Mouse (Mus musculus) midbrain, embryonic 12.5 days (tissue): ENCODE data around the gene Usp32. TPM values are rescaled to one million over a fixed set of nuclear protein-coding genes. Genes with fewer than 3 reads are reported as not detected.

ENCODE experiments used
- ATAC-seq: fragments of 200-750 bp; cut with Nextera tagmentation; 2 replicates; pipeline ENCODE4 v1.8.0; 2017; ENCODE audit warnings: low read depth, moderate TSS enrichment, moderate library complexity; ENCODE audit not compliant: low FRiP score
- H3K27ac ChIP-seq: fragments of 300-500 bp; sonication (generic); replicated peaks from 2 replicates; pipeline ENCODE4 v1.5.1; 2016; ENCODE audit warnings: mild to moderate bottlenecking
- H3K27me3 ChIP-seq: fragments of 300-500 bp; sonication (generic); 2 replicates; pipeline ENCODE4 v1.6.1; 2016; ENCODE audit warnings: mild to moderate bottlenecking
- H3K36me3 ChIP-seq: fragments of 300-500 bp; sonication (generic); 2 replicates; pipeline ENCODE4 v1.6.1; 2016
- H3K4me1 ChIP-seq: fragments of 300-500 bp; sonication (generic); 2 replicates; pipeline ENCODE4 v1.6.1; 2016
- H3K4me2 ChIP-seq: fragments of 300-500 bp; sonication (generic); replicated peaks from 2 replicates; pipeline ENCODE4 v1.6.1; 2016; ENCODE audit warnings: mild to moderate bottlenecking, moderate library complexity
- H3K4me3 ChIP-seq: fragments of 300-500 bp; sonication (generic); 2 replicates; pipeline ENCODE4 v1.5.1; 2016; ENCODE audit warnings: mild to moderate bottlenecking
- H3K9ac ChIP-seq: fragments of 300-500 bp; sonication (generic); replicated peaks from 2 replicates; pipeline ENCODE4 v1.6.1; 2016; ENCODE audit warnings: mild to moderate bottlenecking, moderate library complexity
- H3K9me3 ChIP-seq: fragments of 300-500 bp; sonication (generic); 2 replicates; pipeline ENCODE4 v1.6.1; 2016; ENCODE audit warnings: mild to moderate bottlenecking
- WGBS: fragments of 180-500 bp; shearing (Covaris S2); methylation state at CpG from one replicate; pipeline ENCODE4 v1.1.7; 2016; 5-methylcytosine and 5-hydroxymethylcytosine counted together
- polyA plus RNA-seq: library from polyadenylated mRNA; unstranded; fragments of >200 nt; fragmentation: Nextera tagmentation; extraction: Ambion mirVana; gene quantifications from 2 replicates; pipeline ENCODE4 v1.2.1, GENCODE M21; 2016

The Usp32 gene
- polyA plus RNA-seq, 1 experiment from 2014 or later = 9.6 TPM

GRCm38 (mm10) chr11:85039256-85039655 lies 100.7 kb downstream of the Usp32 start:
- 77% methylated on average over 3 of the region's 3 CpGs for WGBS
- Histone ChIP-seq H3K27me3 (no peaks in the 10 kb centered on the region), H3K9ac (no peak overlapping the region), H3K4me1 (no peaks in the 10 kb centered on the region), H3K4me3 (no peak overlapping the region), H3K4me2 (no peak overlapping the region), H3K27ac (no peak overlapping the region), H3K9me3 (no peaks in the 10 kb centered on the region), H3K36me3 (peaks cover 22% of the 10 kb centered on the region; the same call in 1 of the 2 replicates)
- ATAC-seq = no peak

GRCm38 (mm10) chr11:85013121-85013520 lies 126.8 kb downstream of the Usp32 start:
- Histone ChIP-seq H3K36me3 (peaks cover 38% of the 10 kb centered on the region), H3K4me1 (no peaks in the 10 kb centered on the region), H3K9me3 (no peaks in the 10 kb centered on the region), H3K4me3 (no peak overlapping the region), H3K9ac (no peak overlapping the region), H3K4me2 (no peak overlapping the region), H3K27ac (no peak overlapping the region), H3K27me3 (no peaks in the 10 kb centered on the region)
- ATAC-seq = no peak

GRCm38 (mm10) chr11:85003566-85003965 lies 136.4 kb downstream of the Usp32 start:
- Histone ChIP-seq H3K27ac (no peak overlapping the region), H3K9me3 (no peaks in the 10 kb centered on the region), H3K4me2 (no peak overlapping the region), H3K4me1 (no peaks in the 10 kb centered on the region), H3K4me3 (no peak overlapping the region), H3K36me3 (peaks cover 32% of the 10 kb centered on the region), H3K27me3 (no peaks in the 10 kb centered on the region), H3K9ac (no peak overlapping the region)
- WGBS = 91% methylated on average over 3 of the region's 3 CpGs
- no peak for ATAC-seq

- no peak for ATAC-seq
- Histone ChIP-seq H3K4me2 (no peak overlapping the region), H3K27ac (no peak overlapping the region), H3K9ac (no peak overlapping the region), H3K36me3 (peaks cover 58% of the 10 kb centered on the region), H3K27me3 (no peaks in the 10 kb centered on the region), H3K4me1 (no peaks in the 10 kb centered on the region), H3K4me3 (no peak overlapping the region), H3K9me3 (no peaks in the 10 kb centered on the region)
- 93% methylated on average over 1 of the region's 1 CpGs for WGBS
Observed at GRCm38 (mm10) chr11:84995241-84995640, 144.7 kb downstream of the Usp32 start.

GRCm38 (mm10) chr11:84992996-84993395 lies 147.0 kb downstream of the Usp32 start:
- Histone ChIP-seq H3K4me1 (no peaks in the 10 kb centered on the region), H3K27ac (no peak overlapping the region), H3K36me3 (peaks cover 66% of the 10 kb centered on the region), H3K9me3 (no peaks in the 10 kb centered on the region), H3K27me3 (no peaks in the 10 kb centered on the region), H3K4me2 (no peak overlapping the region), H3K4me3 (no peak overlapping the region), H3K9ac (no peak overlapping the region)
- no peak for ATAC-seq
- 91% methylated on average over 1 of the region's 1 CpGs for WGBS

GRCm38 (mm10) chr11:84988341-84988919 lies 151.5 kb downstream of the Usp32 start:
- ATAC-seq = no peak
- 92% methylated on average over 3 of the region's 3 CpGs for WGBS
- peaks cover 58% of the 10 kb centered on the region for H3K36me3 ChIP-seq

GRCm38 (mm10) chr11:84985421-84985820 lies 154.5 kb downstream of the Usp32 start:
- no peak for ATAC-seq
- Histone ChIP-seq H3K4me3 (no peak overlapping the region), H3K4me1 (no peaks in the 10 kb centered on the region), H3K27me3 (no peaks in the 10 kb centered on the region), H3K36me3 (peaks cover 32% of the 10 kb centered on the region), H3K9ac (no peak overlapping the region), H3K27ac (no peak overlapping the region), H3K4me2 (no peak overlapping the region), H3K9me3 (no peaks in the 10 kb centered on the region)
- 91% methylated on average over 6 of the region's 6 CpGs for WGBS

More at GRCm38 (mm10) chr11:84988341-84988919, 151.5 kb downstream of the Usp32 start:
- no peaks in the 10 kb centered on the region for H3K27me3 ChIP-seq
- H3K4me3 ChIP-seq = no peak overlapping the region
- no peak overlapping the region for H3K9ac ChIP-seq
- H3K27ac ChIP-seq = no peak overlapping the region
- no peaks in the 10 kb centered on the region for H3K4me1 ChIP-seq
- no peak overlapping the region for H3K4me2 ChIP-seq
- no peaks in the 10 kb centered on the region for H3K9me3 ChIP-seq

GRCm38 (mm10) chr11:84980697-84981096 lies 159.3 kb downstream of the Usp32 start:
- 87% methylated on average over 2 of the region's 2 CpGs for WGBS
- Histone ChIP-seq H3K4me2 (no peak overlapping the region), H3K27me3 (no peaks in the 10 kb centered on the region), H3K9me3 (no peaks in the 10 kb centered on the region), H3K27ac (no peak overlapping the region), H3K9ac (no peak overlapping the region), H3K36me3 (peaks cover 7% of the 10 kb centered on the region), H3K4me3 (no peak overlapping the region), H3K4me1 (no peaks in the 10 kb centered on the region)
- ATAC-seq = no peak

GRCm38 (mm10) chr11:84979351-84979750 lies 160.6 kb downstream of the Usp32 start:
- Histone ChIP-seq H3K9me3 (no peaks in the 10 kb centered on the region), H3K4me1 (no peaks in the 10 kb centered on the region), H3K4me3 (no peak overlapping the region), H3K27me3 (no peaks in the 10 kb centered on the region), H3K4me2 (no peak overlapping the region), H3K27ac (no peak overlapping the region), H3K36me3 (no peaks in the 10 kb centered on the region; the same call in 1 of the 2 replicates), H3K9ac (no peak overlapping the region)
- ATAC-seq = no peak
- WGBS = 65% methylated on average over 1 of the region's 1 CpGs

GRCm38 (mm10) chr11:84978113-84978512 lies 161.8 kb downstream of the Usp32 start:
- no peaks in the 10 kb centered on the region; the same call in 1 of the 2 replicates for H3K4me1 ChIP-seq
- H3K9ac ChIP-seq = no peak overlapping the region
- H3K27ac ChIP-seq = no peak overlapping the region
- no peaks in the 10 kb centered on the region; the same call in 1 of the 2 replicates for H3K36me3 ChIP-seq
- no peaks in the 10 kb centered on the region for H3K27me3 ChIP-seq
- H3K4me3 ChIP-seq = no peak overlapping the region
- H3K4me2 ChIP-seq = no peak overlapping the region
- 49% methylated on average over 2 of the region's 2 CpGs for WGBS
- no peaks in the 10 kb centered on the region for H3K9me3 ChIP-seq
- ATAC-seq = no peak

GRCm38 (mm10) chr11:84977385-84977952 lies 162.5 kb downstream of the Usp32 start:
- no peak for ATAC-seq
- no peak overlapping the region for H3K4me2 ChIP-seq
- H3K9ac ChIP-seq = no peak overlapping the region
- H3K27ac ChIP-seq = no peak overlapping the region
- no peaks in the 10 kb centered on the region for H3K36me3 ChIP-seq
- H3K9me3 ChIP-seq = no peaks in the 10 kb centered on the region
- H3K27me3 ChIP-seq = no peaks in the 10 kb centered on the region
- WGBS = 86% methylated on average over 3 of the region's 3 CpGs
- no peak overlapping the region for H3K4me3 ChIP-seq
- no peaks in the 10 kb centered on the region; the same call in 1 of the 2 replicates for H3K4me1 ChIP-seq

GRCm38 (mm10) chr11:84976706-84977105 lies 163.3 kb downstream of the Usp32 start:
- H3K9me3 ChIP-seq = no peaks in the 10 kb centered on the region
- H3K9ac ChIP-seq = no peak overlapping the region
- H3K27me3 ChIP-seq = no peaks in the 10 kb centered on the region
- H3K4me3 ChIP-seq = no peak overlapping the region
- 87% methylated on average over 3 of the region's 3 CpGs for WGBS
- no peak overlapping the region for H3K4me2 ChIP-seq
- ATAC-seq = no peak
- no peaks in the 10 kb centered on the region; the same call in 1 of the 2 replicates for H3K4me1 ChIP-seq
- H3K27ac ChIP-seq = no peak overlapping the region
- no peaks in the 10 kb centered on the region for H3K36me3 ChIP-seq

GRCm38 (mm10) chr11:84974582-84974981 lies 165.4 kb downstream of the Usp32 start:
- Histone ChIP-seq H3K4me3 (no peak overlapping the region), H3K27ac (no peak overlapping the region), H3K36me3 (no peaks in the 10 kb centered on the region), H3K4me2 (no peak overlapping the region), H3K4me1 (no peaks in the 10 kb centered on the region; the same call in 1 of the 2 replicates), H3K27me3 (no peaks in the 10 kb centered on the region), H3K9me3 (no peaks in the 10 kb centered on the region), H3K9ac (no peak overlapping the region)
- WGBS = 62% methylated on average over 7 of the region's 7 CpGs
- ATAC-seq = no peak
